Mouse (Mus musculus): Measurements from ENCODE around the gene Lsm11. TPM values are rescaled to one million over a fixed set of nuclear protein-coding genes. Genes with fewer than 3 reads are reported as not detected.

The Lsm11 gene
- total and polyA plus RNA-seq, 3 experiments = 4.4 to 24.1 (median 6.7) TPM

- ATAC-seq (ENCODE audit: extremely low read depth, insufficient number of reproducible peaks, low FRiP score, poor library complexity, severe bottlenecking) (no peak), DNase-seq (ENCODE audit: low spot score) (no peak)
- peaks cover 27% of the 10 kb centered on the region for H3K4me1 ChIP-seq (ENCODE audit: insufficient read depth, low read depth, low read length)
- peaks cover 84% of the 10 kb centered on the region for H3K36me3 ChIP-seq (replicated peaks)
- no peak overlapping the region for H3K4me3 ChIP-seq (ENCODE audit: low read depth, low read length)
- no peaks in the 10 kb centered on the region for H3K9me3 ChIP-seq (replicated peaks)
- TF ChIP-seq TAL1 (conservative IDR thresholded peaks at IDR 0.05; ENCODE audit: low read depth, low read length) = no peak
- no peak for TF ChIP-seq GATA1 (IDR thresholded peaks at IDR 0.05; ENCODE audit: borderline replicate concordance, low read length)
- no peak for TF ChIP-seq CTCF (IDR thresholded peaks at IDR 0.05; ENCODE audit: low read depth, low read length)
- TF ChIP-seq GATA2 (IDR thresholded peaks at IDR 0.05; ENCODE audit: borderline replicate concordance, low read depth, low read length) = no peak
- no peak for TF ChIP-seq POLR2AphosphoS5 (IDR thresholded peaks at IDR 0.05; ENCODE audit: insufficient replicate concordance, low read depth, low read length)
- H3K27me3 ChIP-seq (ENCODE audit: insufficient read depth, low read length) = no peaks in the 10 kb centered on the region
These were observed 5.8 kb downstream of the Lsm11 start for GRCm38 (mm10) chr11:45938917-45939316.

- ATAC-seq (ENCODE audit: extremely low read depth, insufficient number of reproducible peaks, low FRiP score, poor library complexity, severe bottlenecking) = no peak
These were observed 7.3 kb downstream of the Lsm11 start for GRCm38 (mm10) chr11:45937478-45937877.

DNA sequence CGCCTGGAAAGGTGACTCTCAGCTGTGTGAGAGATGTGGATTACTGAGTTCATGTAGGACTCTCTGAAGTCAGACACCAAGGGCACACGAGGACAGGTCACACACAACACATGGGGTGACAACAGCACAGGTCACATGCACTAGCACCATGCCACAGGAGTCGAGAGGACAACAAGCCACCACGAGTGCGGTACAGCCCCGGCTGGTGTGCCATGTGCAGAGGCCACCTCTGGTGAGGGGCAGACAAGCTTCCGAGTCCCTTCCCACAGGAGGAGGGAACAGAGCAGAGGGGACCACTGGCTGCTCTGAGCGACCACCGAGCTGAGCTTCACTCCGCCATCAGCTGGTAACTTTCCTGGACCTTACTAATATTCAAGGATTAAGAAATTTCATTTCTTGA lies 12.0 kb downstream of the Lsm11 start:
- TF ChIP-seq TAL1 (conservative IDR thresholded peaks at IDR 0.05; ENCODE audit: low read depth, low read length) = no peak
- no peak for TF ChIP-seq GATA1 (IDR thresholded peaks at IDR 0.05; ENCODE audit: borderline replicate concordance, low read length)
- Histone ChIP-seq H3K9me3 (replicated peaks) (no peaks in the 10 kb centered on the region), H3K36me3 (replicated peaks) (peaks cover 89% of the 10 kb centered on the region), H3K4me1 (ENCODE audit: insufficient read depth, low read depth, low read length) (0 out of 2 replicates have a peak, but pooled peaks cover 2% of the 10 kb centered on the region), H3K4me3 (ENCODE audit: low read depth, low read length) (no peak overlapping the region), H3K27me3 (ENCODE audit: insufficient read depth, low read length) (no peaks in the 10 kb centered on the region)
- DNase-seq (ENCODE audit: low spot score) = no peak
- no peak for ATAC-seq (ENCODE audit: extremely low read depth, insufficient number of reproducible peaks, low FRiP score, poor library complexity, severe bottlenecking)

More at GRCm38 (mm10) chr11:45937478-45937877, 7.3 kb downstream of the Lsm11 start:
- Histone ChIP-seq H3K4me3 (ENCODE audit: low read depth, low read length) (no peak overlapping the region), H3K27me3 (ENCODE audit: insufficient read depth, low read length) (no peaks in the 10 kb centered on the region), H3K4me1 (ENCODE audit: insufficient read depth, low read depth, low read length) (peaks cover 15% of the 10 kb centered on the region), H3K36me3 (replicated peaks) (peaks cover 92% of the 10 kb centered on the region), H3K9me3 (replicated peaks) (no peaks in the 10 kb centered on the region)
- no peak for DNase-seq (ENCODE audit: low spot score)
- no peak for TF ChIP-seq CTCF (IDR thresholded peaks at IDR 0.05; ENCODE audit: low read depth, low read length)
- no peak for TF ChIP-seq GATA1 (IDR thresholded peaks at IDR 0.05; ENCODE audit: borderline replicate concordance, low read length)

DNA sequence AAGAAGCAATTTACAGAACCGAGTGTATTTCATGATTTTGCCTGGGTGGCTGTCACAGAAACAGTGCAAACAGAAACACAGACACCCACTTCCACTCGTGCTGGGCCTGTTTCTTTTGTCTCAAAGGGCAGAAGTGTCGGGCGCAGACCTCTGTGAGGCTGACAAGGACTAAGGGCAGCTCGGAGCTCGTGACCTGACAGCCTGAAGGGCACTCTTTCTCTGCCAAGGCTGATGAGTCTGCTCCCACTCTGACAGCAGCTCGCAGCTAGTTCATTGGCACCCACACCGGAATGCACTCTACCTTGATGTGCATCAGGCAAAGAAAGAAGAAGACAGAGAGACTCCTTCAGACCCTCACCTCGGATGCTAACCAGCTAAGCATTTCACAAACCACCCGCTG lies 15.2 kb downstream of the Lsm11 start:
- DNase-seq (ENCODE audit: low spot score) (no peak), ATAC-seq (ENCODE audit: extremely low read depth, insufficient number of reproducible peaks, low FRiP score, poor library complexity, severe bottlenecking) (no peak)
- peaks cover 2% of the 10 kb centered on the region; the same call in 1 of the 2 replicates for H3K27me3 ChIP-seq (ENCODE audit: insufficient read depth, low read length)
- peaks cover 56% of the 10 kb centered on the region for H3K36me3 ChIP-seq (replicated peaks)
- H3K9me3 ChIP-seq (replicated peaks) = no peaks in the 10 kb centered on the region
- TF ChIP-seq CTCF (IDR thresholded peaks at IDR 0.05; ENCODE audit: low read depth, low read length) = no peak
- no peak for TF ChIP-seq GATA1 (IDR thresholded peaks at IDR 0.05; ENCODE audit: borderline replicate concordance, low read length)
- no peak for TF ChIP-seq POLR2AphosphoS5 (IDR thresholded peaks at IDR 0.05; ENCODE audit: insufficient replicate concordance, low read depth, low read length)
- TF ChIP-seq GATA2 (IDR thresholded peaks at IDR 0.05; ENCODE audit: borderline replicate concordance, low read depth, low read length) = no peak
- no peak overlapping the region for H3K4me3 ChIP-seq (ENCODE audit: low read depth, low read length)
- H3K4me1 ChIP-seq (ENCODE audit: insufficient read depth, low read depth, low read length) = peaks cover 11% of the 10 kb centered on the region

- TF ChIP-seq TAL1 (conservative IDR thresholded peaks at IDR 0.05; ENCODE audit: low read depth, low read length) (no peak), CTCF (IDR thresholded peaks at IDR 0.05; ENCODE audit: low read depth, low read length) (no peak), GATA1 (IDR thresholded peaks at IDR 0.05; ENCODE audit: borderline replicate concordance, low read length) (no peak), POLR2AphosphoS5 (IDR thresholded peaks at IDR 0.05; ENCODE audit: insufficient replicate concordance, low read depth, low read length) (no peak), GATA2 (IDR thresholded peaks at IDR 0.05; ENCODE audit: borderline replicate concordance, low read depth, low read length) (no peak)
- H3K27me3 ChIP-seq (ENCODE audit: insufficient read depth, low read length) = peaks cover 8% of the 10 kb centered on the region
- no peaks in the 10 kb centered on the region for H3K9me3 ChIP-seq (replicated peaks)
- H3K36me3 ChIP-seq (replicated peaks) = peaks cover 36% of the 10 kb centered on the region
- DNase-seq (ENCODE audit: low spot score) (no peak), ATAC-seq (ENCODE audit: extremely low read depth, insufficient number of reproducible peaks, low FRiP score, poor library complexity, severe bottlenecking) (no peak)
- H3K4me3 ChIP-seq (ENCODE audit: low read depth, low read length) = no peak overlapping the region
- peaks cover 9% of the 10 kb centered on the region for H3K4me1 ChIP-seq (ENCODE audit: insufficient read depth, low read depth, low read length)
These were observed 17.3 kb downstream of the Lsm11 start for GRCm38 (mm10) chr11:45927456-45927855.

DNA sequence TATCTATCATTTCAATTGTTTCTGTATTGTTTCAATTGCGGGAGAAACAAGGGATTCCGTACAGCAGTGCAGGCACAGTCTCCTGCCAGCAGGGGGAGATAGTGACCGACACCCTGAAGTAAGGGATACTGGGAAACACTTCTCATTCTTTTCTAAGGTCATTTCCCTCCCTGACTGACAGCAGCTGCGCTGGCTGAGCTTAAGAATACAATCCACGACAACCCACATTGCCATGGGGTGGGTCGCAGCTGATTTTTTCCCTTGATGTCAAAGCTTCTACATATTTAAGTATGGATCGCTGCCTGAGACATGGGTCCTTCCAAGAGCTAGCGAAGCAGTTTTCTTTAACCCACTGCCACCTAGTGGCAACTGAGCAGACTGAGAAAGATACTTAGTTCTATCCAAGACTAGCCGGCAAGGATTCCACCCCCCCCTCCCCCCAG lies 18.1 kb downstream of the Lsm11 start:
- peaks cover 29% of the 10 kb centered on the region for H3K36me3 ChIP-seq (replicated peaks)
- peak; percentile 62 for DNase-seq (ENCODE audit: low spot score)
- H3K9me3 ChIP-seq (replicated peaks) = no peaks in the 10 kb centered on the region
- ATAC-seq (ENCODE audit: extremely low read depth, insufficient number of reproducible peaks, low FRiP score, poor library complexity, severe bottlenecking) = peak; percentile 78
- H3K4me1 ChIP-seq (ENCODE audit: insufficient read depth, low read depth, low read length) = peaks cover 9% of the 10 kb centered on the region
- no peak for TF ChIP-seq TAL1 (conservative IDR thresholded peaks at IDR 0.05; ENCODE audit: low read depth, low read length)
- no peak for TF ChIP-seq GATA1 (IDR thresholded peaks at IDR 0.05; ENCODE audit: borderline replicate concordance, low read length)
- TF ChIP-seq CTCF (IDR thresholded peaks at IDR 0.05; ENCODE audit: low read depth, low read length) = peak; percentile 87
- H3K4me3 ChIP-seq (ENCODE audit: low read depth, low read length) = peak overlapping the region; percentile 48; the same call in 1 of the 2 replicates
- H3K27me3 ChIP-seq (ENCODE audit: insufficient read depth, low read length) = peaks cover 9% of the 10 kb centered on the region

DNA sequence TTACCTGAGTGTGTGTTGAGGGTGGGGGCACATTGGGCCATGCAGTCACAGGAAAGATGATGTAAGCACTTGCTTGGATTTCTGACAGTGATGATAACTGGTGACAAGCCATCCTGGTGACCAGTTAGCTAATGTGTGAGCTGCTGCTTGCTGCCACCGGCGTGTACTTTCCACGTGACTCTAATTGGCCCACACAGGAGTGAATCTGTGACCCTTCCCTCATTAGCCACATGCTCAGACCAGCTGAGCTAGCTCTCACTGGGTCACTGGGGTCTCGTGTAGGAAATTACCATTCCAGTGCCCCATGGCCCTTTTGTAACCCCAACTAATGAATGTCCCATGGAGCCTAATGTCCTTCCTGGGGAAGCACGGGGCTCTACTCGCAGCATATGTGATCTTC lies 19.3 kb downstream of the Lsm11 start:
- no peak for TF ChIP-seq GATA1 (IDR thresholded peaks at IDR 0.05; ENCODE audit: borderline replicate concordance, low read length)
- TF ChIP-seq TAL1 (conservative IDR thresholded peaks at IDR 0.05; ENCODE audit: low read depth, low read length) = no peak
- no peak for TF ChIP-seq GATA2 (IDR thresholded peaks at IDR 0.05; ENCODE audit: borderline replicate concordance, low read depth, low read length)
- TF ChIP-seq CTCF (IDR thresholded peaks at IDR 0.05; ENCODE audit: low read depth, low read length) = no peak
- no peak for TF ChIP-seq POLR2AphosphoS5 (IDR thresholded peaks at IDR 0.05; ENCODE audit: insufficient replicate concordance, low read depth, low read length)
- Histone ChIP-seq H3K4me1 (ENCODE audit: insufficient read depth, low read depth, low read length) (peaks cover 9% of the 10 kb centered on the region), H3K4me3 (ENCODE audit: low read depth, low read length) (no peak overlapping the region), H3K27me3 (ENCODE audit: insufficient read depth, low read length) (peaks cover 14% of the 10 kb centered on the region), H3K9me3 (replicated peaks) (no peaks in the 10 kb centered on the region), H3K36me3 (replicated peaks) (peaks cover 20% of the 10 kb centered on the region)
- ATAC-seq (ENCODE audit: extremely low read depth, insufficient number of reproducible peaks, low FRiP score, poor library complexity, severe bottlenecking) = no peak
- DNase-seq (ENCODE audit: low spot score) = no peak
